ENCODE assay signal across 9 mouse cellular contexts in genomic region chr14:101460768-101461167, GRCm38 (mm10).
A peak's percentile ranks its signal among the peaks of the same experiment; 100 is the strongest.
DNase-seq lines count a peak whose midpoint lies in the region; ATAC-seq and TF ChIP-seq lines count a peak whose summit lies in the region.
"Had no signal": no experiment of that assay in that cellular context is flagged by ENCODE, and none has a peak within 500 bp of the region (broad histone marks: within the 10 kb centered on the region; RNA-seq: fewer than 3 reads in every experiment).

No protein-coding gene starts in this region.

- WGBS in thymus, adult 2 months: 25% methylated on average over 6 of the region's 6 CpGs
- WGBS in forebrain, embryonic 16.5 days: 20% methylated on average over 6 of the region's 6 CpGs
- 28% methylated on average over 6 of the region's 6 CpGs for WGBS in neural tube, embryonic 11.5 days

- ATAC-seq in forebrain, embryonic 16.5 days: 0 out of 2 replicates have a peak, but pooled peaks have one; percentile 50
- no peak for ATAC-seq in neural tube, embryonic 11.5 days (ENCODE audit: insufficient read depth, low FRiP score, low TSS enrichment)

- H3K9me3 ChIP-seq in forebrain, embryonic 16.5 days (ENCODE audit: control insufficient read depth, low read length): no peaks in the 10 kb centered on the region
- H3K9me3 ChIP-seq in neural tube, embryonic 11.5 days (ENCODE audit: control insufficient read depth, low read length): no peaks in the 10 kb centered on the region
- H3K9me3 ChIP-seq: embryonic facial prominence, embryonic 15.5 days had no signal

- no peak overlapping the region for H3K4me2 ChIP-seq in forebrain, embryonic 16.5 days (ENCODE audit: low read length)
- H3K4me2 ChIP-seq in neural tube, embryonic 11.5 days (ENCODE audit: low read depth): no peak overlapping the region
- H3K4me2 ChIP-seq: embryonic facial prominence, embryonic 15.5 days had no signal

- H3K27me3 ChIP-seq in thymus, adult 2 months (ENCODE audit: control insufficient read depth, insufficient read depth, low read length): no peaks in the 10 kb centered on the region
- no peaks in the 10 kb centered on the region for H3K27me3 ChIP-seq in forebrain, embryonic 16.5 days (replicated peaks; ENCODE audit: control insufficient read depth, insufficient read depth, low read length)
- H3K27me3 ChIP-seq in neural tube, embryonic 11.5 days (ENCODE audit: control insufficient read depth, insufficient read depth, low read length): no peaks in the 10 kb centered on the region
- H3K27me3 ChIP-seq: embryonic facial prominence, embryonic 15.5 days had no signal

- DNase-seq in thymus, adult 2 months: peak; percentile 47
- DNase-seq in thymus, adult 18-20 months: no peak
- peak; percentile 20 for DNase-seq in c-Kit-positive CD71-positive TER-119-negative erythroid progenitor cells, embryonic 14.5 days (ENCODE audit: low read depth)
- peak; percentile 73 for DNase-seq in induced T-regulatory cell, adult 2 months (ENCODE audit: low read depth)
- peak; percentile 11 to 71 for DNase-seq in left cerebral cortex, adult 9 months (ENCODE audit: low spot score in 2 of 2)
- DNase-seq in neural tube, embryonic 11.5 days (ENCODE audit: low spot score): peak; percentile 50
- peak; percentile 57 for DNase-seq in urinary bladder, postnatal 14 days (ENCODE audit: low spot score)

- H3K36me3 ChIP-seq in thymus, adult 2 months (ENCODE audit: control insufficient read depth, insufficient read depth, low read length): no peaks in the 10 kb centered on the region
- H3K36me3 ChIP-seq in forebrain, embryonic 16.5 days (ENCODE audit: control insufficient read depth, insufficient read depth): no peaks in the 10 kb centered on the region
- no peaks in the 10 kb centered on the region for H3K36me3 ChIP-seq in neural tube, embryonic 11.5 days (ENCODE audit: control insufficient read depth, insufficient read depth, low read length)
- H3K36me3 ChIP-seq: embryonic facial prominence, embryonic 15.5 days had no signal

- no peaks in the 10 kb centered on the region for H3K4me1 ChIP-seq in thymus, adult 2 months (replicated peaks; ENCODE audit: control insufficient read depth, insufficient read depth, low read length)
- H3K4me1 ChIP-seq in forebrain, embryonic 16.5 days (replicated peaks; ENCODE audit: control insufficient read depth, insufficient read depth, low read length): no peaks in the 10 kb centered on the region
- H3K4me1 ChIP-seq in neural tube, embryonic 11.5 days (ENCODE audit: control insufficient read depth, insufficient read depth, low read length): no peaks in the 10 kb centered on the region
- H3K4me1 ChIP-seq: embryonic facial prominence, embryonic 15.5 days had no signal

- H3K27ac ChIP-seq in thymus, adult 2 months (ENCODE audit: control insufficient read depth, insufficient read depth, low read length): no peak overlapping the region
- no peak overlapping the region for H3K27ac ChIP-seq in forebrain, embryonic 16.5 days (ENCODE audit: low read length)
- H3K27ac ChIP-seq in neural tube, embryonic 11.5 days (ENCODE audit: low read depth, low read length): no peak overlapping the region
- H3K27ac ChIP-seq: embryonic facial prominence, embryonic 15.5 days had no signal

- TF ChIP-seq POLR2A in thymus, adult 2 months (IDR thresholded peaks at IDR 0.05; ENCODE audit: control insufficient read depth, extremely low read depth, insufficient read depth, low read length, poor library complexity): no peak

- H3K9ac ChIP-seq in forebrain, embryonic 16.5 days (replicated peaks; ENCODE audit: low read depth, low read length): no peak overlapping the region
- no peak overlapping the region for H3K9ac ChIP-seq in neural tube, embryonic 11.5 days (ENCODE audit: low read length)
- H3K9ac ChIP-seq: embryonic facial prominence, embryonic 15.5 days had no signal

- no peak for TF ChIP-seq CTCF in thymus, adult 2 months (IDR thresholded peaks at IDR 0.05; ENCODE audit: borderline replicate concordance, control insufficient read depth, extremely low read depth, insufficient read depth, low read length, poor library complexity)

- H3K4me3 ChIP-seq in thymus, adult 2 months (ENCODE audit: control insufficient read depth, insufficient read depth, low read length): no peak overlapping the region
- H3K4me3 ChIP-seq in forebrain, embryonic 16.5 days (replicated peaks; ENCODE audit: low read length): no peak overlapping the region
- H3K4me3 ChIP-seq in neural tube, embryonic 11.5 days (ENCODE audit: low read depth, low read length): no peak overlapping the region
- H3K4me3 ChIP-seq: embryonic facial prominence, embryonic 15.5 days had no signal

Comparison
In these comparisons a context has a peak if more than half of its experiments do, and no peak if none do; other contexts are left out.
1. DNase-seq: peak in thymus, adult 2 months (single experiment), c-Kit-positive CD71-positive TER-119-negative erythroid progenitor cells, embryonic 14.5 days (single experiment), induced T-regulatory cell, adult 2 months (single experiment), left cerebral cortex, adult 9 months (2 of 2), neural tube, embryonic 11.5 days (single experiment) and urinary bladder, postnatal 14 days (single experiment); none in thymus, adult 18-20 months (0 of 2).